Mouse (Mus musculus): ENCODE results near the gene Nt5c3b. TPM values are rescaled to one million over a fixed set of nuclear protein-coding genes. Genes with fewer than 3 reads are reported as not detected.
A peak's percentile ranks its signal among the peaks of the same experiment; 100 is the strongest.

Gene Nt5c3b
- polyA plus RNA-seq, 1 experiment from 2014 or later = 167 TPM

DNA sequence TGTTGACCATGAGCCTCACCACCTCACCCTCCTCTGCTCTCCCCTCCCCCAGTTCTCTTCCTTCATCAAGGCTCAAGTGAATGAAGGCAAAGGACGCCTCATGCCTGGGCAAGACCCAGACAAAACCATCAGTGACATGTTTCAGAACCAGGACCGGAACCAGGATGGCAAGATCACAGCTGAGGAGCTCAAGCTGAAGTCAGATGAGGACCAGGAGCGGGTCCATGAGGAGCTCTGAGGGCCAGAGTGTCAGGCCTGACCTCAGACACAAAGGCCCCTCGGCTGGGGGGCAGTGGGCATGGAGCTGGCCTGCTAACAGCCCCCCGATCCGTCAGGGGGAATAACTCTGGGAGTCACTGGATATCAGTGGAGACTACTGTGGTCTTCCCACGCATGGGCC is 17.8 kb downstream of the Nt5c3b start:
- H3K36me3 ChIP-seq = peaks cover 74% of the 10 kb centered on the region
- 91% methylated on average over 7 of the region's 7 CpGs for WGBS
- no peaks in the 10 kb centered on the region for H3K27me3 ChIP-seq
- no peak overlapping the region for H3K4me2 ChIP-seq
- no peak overlapping the region for H3K27ac ChIP-seq
- no peak for ATAC-seq (ENCODE audit: insufficient number of reproducible peaks, insufficient read depth, low FRiP score, low TSS enrichment, low read depth)
- no peaks in the 10 kb centered on the region for H3K9me3 ChIP-seq
- no peak overlapping the region for H3K9ac ChIP-seq
- no peak overlapping the region for H3K4me3 ChIP-seq
- H3K4me1 ChIP-seq = peaks cover 5% of the 10 kb centered on the region; the same call in 1 of the 2 replicates

DNA sequence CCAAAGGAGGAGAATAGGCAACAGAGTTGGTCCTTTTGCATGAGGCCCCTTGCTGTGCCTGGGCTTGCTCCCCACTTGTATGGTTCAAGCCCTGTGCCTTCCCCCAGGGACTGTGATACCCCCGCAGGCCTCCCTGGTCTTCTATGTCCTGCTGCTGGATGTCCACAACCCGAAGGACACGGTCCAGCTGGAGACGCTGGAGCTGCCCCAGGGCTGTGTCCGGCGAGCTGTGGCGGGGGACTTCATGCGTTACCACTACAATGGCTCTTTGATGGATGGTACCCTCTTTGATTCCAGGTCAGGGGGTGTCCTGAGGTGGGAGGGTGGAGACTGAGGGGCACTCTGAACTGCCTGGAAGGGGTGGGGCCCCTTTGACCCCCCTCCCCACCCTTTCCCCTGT is 20.1 kb downstream of the Nt5c3b start:
- no peak overlapping the region; the same call in 1 of the 2 replicates for H3K9ac ChIP-seq
- WGBS = 49% methylated on average over 8 of the region's 8 CpGs
- H3K27me3 ChIP-seq = no peaks in the 10 kb centered on the region
- no peak overlapping the region for H3K4me2 ChIP-seq
- H3K27ac ChIP-seq = no peak overlapping the region
- H3K36me3 ChIP-seq = peaks cover 64% of the 10 kb centered on the region
- peaks cover 15% of the 10 kb centered on the region for H3K4me1 ChIP-seq
- H3K9me3 ChIP-seq = no peaks in the 10 kb centered on the region
- no peak overlapping the region for H3K4me3 ChIP-seq
- ATAC-seq (ENCODE audit: insufficient number of reproducible peaks, insufficient read depth, low FRiP score, low TSS enrichment, low read depth) = no peak

DNA sequence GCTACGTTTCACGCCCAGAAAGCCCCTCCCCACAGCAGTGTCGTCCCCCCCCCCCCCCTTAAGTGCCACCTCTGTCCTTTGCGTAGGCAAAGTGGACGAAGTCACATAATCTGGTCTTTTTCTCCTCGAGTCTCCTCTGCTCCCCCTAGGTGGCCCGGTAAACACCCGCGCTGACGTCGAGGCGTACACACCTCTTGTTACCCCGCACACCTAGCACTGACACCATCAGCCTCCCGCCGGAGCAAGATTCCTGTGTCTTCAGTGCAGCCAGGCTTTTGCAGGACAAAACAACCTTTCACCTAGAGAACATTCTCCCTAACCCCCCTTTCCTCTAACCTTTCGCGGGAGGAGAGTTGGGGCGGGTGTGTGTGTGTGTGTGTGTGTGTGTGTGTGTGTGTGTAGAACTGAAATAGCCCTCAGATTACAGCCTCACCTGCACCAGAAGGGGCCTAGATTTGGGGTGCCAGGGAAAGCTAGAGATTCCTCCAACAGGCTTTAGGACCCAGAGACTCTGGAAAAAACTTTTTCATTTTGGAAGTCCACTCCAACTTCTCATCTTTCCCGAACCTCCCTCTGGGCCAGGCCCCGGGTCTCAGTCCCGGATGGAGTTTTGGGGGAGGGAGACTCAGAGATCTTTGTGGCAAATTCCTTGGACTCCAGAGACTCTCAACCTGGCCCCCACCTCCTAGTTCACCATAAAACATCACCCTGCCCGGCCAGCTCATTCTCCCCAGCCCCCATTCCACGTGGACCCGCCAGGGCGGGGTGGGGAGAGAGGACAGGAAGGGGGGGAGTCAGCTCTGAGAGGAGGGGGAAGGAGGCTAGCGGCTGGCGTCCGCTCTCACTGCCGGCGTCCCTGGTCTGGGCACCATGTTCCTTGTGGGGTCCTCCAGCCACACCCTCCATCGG is 26.4 kb downstream of the Nt5c3b start, which contains the start of gene Fkbp10:
Fkbp10 (plus strand) TSS at position 784 of the 909 bp plus-strand sequence.
- WGBS = under 1% methylated on average over 29 of the region's 31 CpGs
- H3K4me1 ChIP-seq = peaks cover 49% of the 10 kb centered on the region

DNA sequence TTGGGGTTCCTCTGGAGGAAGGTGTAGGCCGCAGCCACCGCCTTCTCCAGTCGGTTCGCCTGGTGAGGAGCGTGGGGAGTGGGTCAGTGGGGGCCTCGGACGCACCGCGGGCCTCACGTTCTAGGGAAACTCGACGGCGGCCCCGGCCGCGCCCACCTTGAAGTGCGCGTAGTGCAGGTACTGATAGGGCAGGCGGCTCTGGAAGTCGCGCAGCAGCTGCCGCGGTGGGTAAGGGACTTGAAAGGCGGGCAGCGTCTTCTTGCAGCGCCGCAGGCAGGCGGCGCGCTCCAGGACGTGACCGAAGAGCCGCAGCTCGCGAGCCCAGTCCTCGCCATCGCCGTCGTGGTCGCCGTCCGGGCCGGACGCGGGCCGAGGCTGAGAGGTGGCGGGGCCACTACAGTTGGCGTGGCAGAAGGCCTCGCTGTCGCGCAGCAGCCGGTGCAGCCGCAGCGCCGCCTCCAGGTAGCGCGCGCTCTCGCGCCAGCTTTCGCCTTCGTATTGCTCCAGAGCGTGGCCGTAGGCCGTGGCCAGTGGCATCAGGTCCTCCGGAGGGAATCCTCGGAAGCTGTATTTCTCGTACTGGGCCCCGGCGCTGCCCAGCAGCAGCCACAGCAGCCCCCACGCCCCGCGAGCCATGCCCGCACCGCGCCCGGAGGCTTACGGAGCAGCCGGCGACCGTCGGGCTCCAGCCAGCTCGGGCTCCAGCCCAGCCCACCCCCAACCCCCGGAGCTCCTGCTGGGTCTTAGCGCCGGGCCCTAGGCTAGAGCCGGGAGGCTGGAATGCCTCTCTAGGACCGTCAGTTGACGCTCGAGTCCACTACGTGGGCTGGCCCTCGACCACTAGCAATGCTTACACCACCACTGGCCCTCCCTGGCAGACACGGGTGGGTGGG is 27.3 kb downstream of the Nt5c3b start, which contains the start of gene P3h4:
P3h4 (minus strand) TSS at position 816 of the 893 bp plus-strand sequence.
- Histone ChIP-seq H3K9me3 (no peaks in the 10 kb centered on the region), H3K4me2 (peak within 1 kb of the TSS; percentile 80), H3K27me3 (no peaks in the 10 kb centered on the region), H3K27ac (peak within 1 kb of the TSS; percentile 94), H3K36me3 (peaks cover 20% of the 10 kb centered on the region), H3K9ac (peak within 1 kb of the TSS; percentile 88), H3K4me3 (peak within 1 kb of the TSS; percentile 77), H3K4me1 (peaks cover 49% of the 10 kb centered on the region)
- 1% methylated on average over 83 of the region's 93 CpGs for WGBS
- peak; percentile 90 for ATAC-seq (ENCODE audit: insufficient number of reproducible peaks, insufficient read depth, low FRiP score, low TSS enrichment, low read depth)

More for the DNA sequence above, 26.4 kb downstream of the Nt5c3b start, which contains the start of gene Fkbp10:
- Histone ChIP-seq H3K36me3 (peaks cover 14% of the 10 kb centered on the region), H3K4me3 (peak within 1 kb of the TSS; percentile 77), H3K9ac (peak within 1 kb of the TSS; percentile 88), H3K4me2 (peak within 1 kb of the TSS; percentile 80), H3K27ac (peak within 1 kb of the TSS; percentile 94), H3K27me3 (no peaks in the 10 kb centered on the region), H3K9me3 (no peaks in the 10 kb centered on the region)
- ATAC-seq (ENCODE audit: insufficient number of reproducible peaks, insufficient read depth, low FRiP score, low TSS enrichment, low read depth) = peak; percentile 60

DNA sequence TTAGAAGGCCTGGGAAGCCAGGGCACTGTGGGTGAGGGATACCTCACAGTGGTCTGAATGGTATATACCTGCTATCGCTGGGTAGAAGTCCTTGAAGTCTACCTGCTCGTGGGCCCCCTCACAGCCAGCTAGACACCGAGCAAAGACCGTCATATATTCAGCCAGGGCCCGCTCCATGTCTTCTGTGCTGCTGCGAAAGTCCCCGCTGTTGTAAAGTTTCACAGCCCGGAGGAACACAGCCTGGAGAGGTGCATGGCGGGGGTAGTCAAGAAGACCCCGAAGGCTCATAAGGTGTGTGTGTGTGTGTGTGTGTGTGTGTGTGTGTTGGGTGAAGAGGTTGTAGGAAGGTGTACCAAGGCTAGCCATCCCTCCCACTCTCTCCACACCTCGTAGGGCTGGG is 28.1 kb downstream of the Nt5c3b start:
- no peak for ATAC-seq (ENCODE audit: insufficient number of reproducible peaks, insufficient read depth, low FRiP score, low TSS enrichment, low read depth)
- H3K27me3 ChIP-seq = no peaks in the 10 kb centered on the region

DNA sequence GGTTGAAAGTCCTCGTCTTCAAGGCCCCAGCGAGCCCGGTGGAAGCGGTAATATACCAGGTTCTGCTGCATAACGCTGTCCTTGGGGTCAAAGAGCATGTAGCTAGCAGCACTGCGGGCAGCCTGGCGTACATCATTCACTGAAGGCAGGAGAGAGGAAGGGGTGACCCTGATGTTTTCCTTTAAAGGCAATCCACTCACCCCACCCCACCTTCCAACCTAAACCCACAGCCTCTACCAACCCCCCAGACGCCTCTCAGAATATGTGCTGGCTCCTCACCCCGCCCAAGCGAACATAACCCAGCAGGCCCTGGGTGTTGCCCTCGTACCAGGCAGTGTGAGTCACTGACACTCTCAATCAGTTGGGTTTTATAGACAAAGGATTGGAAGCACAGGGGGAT is 29.9 kb downstream of the Nt5c3b start:
- Histone ChIP-seq H3K9me3 (no peaks in the 10 kb centered on the region), H3K4me1 (peaks cover 46% of the 10 kb centered on the region), H3K36me3 (peaks cover 29% of the 10 kb centered on the region), H3K4me3 (peak overlapping the region; percentile 77; the same call in 1 of the 2 replicates), H3K27me3 (no peaks in the 10 kb centered on the region), H3K4me2 (peak overlapping the region; percentile 80), H3K27ac (peak overlapping the region; percentile 39; the same call in 1 of the 2 replicates), H3K9ac (peak overlapping the region; percentile 88; the same call in 1 of the 2 replicates)
- 78% methylated on average over 11 of the region's 11 CpGs for WGBS
- ATAC-seq (ENCODE audit: insufficient number of reproducible peaks, insufficient read depth, low FRiP score, low TSS enrichment, low read depth) = no peak

More for the DNA sequence above, 28.1 kb downstream of the Nt5c3b start:
- peak overlapping the region; percentile 80 for H3K4me2 ChIP-seq
- H3K36me3 ChIP-seq = peaks cover 24% of the 10 kb centered on the region
- no peaks in the 10 kb centered on the region for H3K9me3 ChIP-seq
- H3K27ac ChIP-seq = no peak overlapping the region
- peak overlapping the region; percentile 77 for H3K4me3 ChIP-seq
- 68% methylated on average over 11 of the region's 11 CpGs for whole genome bisulfite sequencing
- peak overlapping the region; percentile 88 for H3K9ac ChIP-seq
- H3K4me1 ChIP-seq = peaks cover 49% of the 10 kb centered on the region

DNA sequence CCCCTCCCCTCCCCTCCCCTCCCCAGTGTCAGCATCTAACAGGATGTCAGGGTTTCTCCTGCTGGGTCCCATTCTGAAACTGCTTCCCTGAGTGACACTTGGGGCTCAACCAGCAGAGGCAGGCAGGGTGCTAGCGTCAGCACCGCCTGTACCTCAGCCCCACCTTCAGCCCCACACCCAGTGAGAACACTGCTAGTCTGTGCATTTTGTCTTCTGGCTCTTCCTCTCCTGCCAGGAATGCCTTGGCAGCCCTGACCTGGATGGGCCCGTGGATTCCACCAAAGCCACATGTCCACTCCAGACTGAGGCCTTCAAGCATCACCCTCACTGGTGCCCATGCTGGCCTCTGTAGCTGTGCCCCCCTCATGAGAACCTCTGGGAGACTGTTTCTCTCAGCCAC is 31.9 kb downstream of the Nt5c3b start:
- Histone ChIP-seq H3K4me2 (no peak overlapping the region), H3K9ac (0 out of 2 replicates have a peak overlapping the region, but pooled peaks have one; percentile 36), H3K27ac (no peak overlapping the region), H3K4me3 (no peak overlapping the region), H3K36me3 (peaks cover 29% of the 10 kb centered on the region), H3K9me3 (no peaks in the 10 kb centered on the region), H3K27me3 (no peaks in the 10 kb centered on the region), H3K4me1 (peaks cover 41% of the 10 kb centered on the region)
- ATAC-seq (ENCODE audit: insufficient number of reproducible peaks, insufficient read depth, low FRiP score, low TSS enrichment, low read depth) = no peak
- 78% methylated on average over 3 of the region's 3 CpGs for WGBS

DNA sequence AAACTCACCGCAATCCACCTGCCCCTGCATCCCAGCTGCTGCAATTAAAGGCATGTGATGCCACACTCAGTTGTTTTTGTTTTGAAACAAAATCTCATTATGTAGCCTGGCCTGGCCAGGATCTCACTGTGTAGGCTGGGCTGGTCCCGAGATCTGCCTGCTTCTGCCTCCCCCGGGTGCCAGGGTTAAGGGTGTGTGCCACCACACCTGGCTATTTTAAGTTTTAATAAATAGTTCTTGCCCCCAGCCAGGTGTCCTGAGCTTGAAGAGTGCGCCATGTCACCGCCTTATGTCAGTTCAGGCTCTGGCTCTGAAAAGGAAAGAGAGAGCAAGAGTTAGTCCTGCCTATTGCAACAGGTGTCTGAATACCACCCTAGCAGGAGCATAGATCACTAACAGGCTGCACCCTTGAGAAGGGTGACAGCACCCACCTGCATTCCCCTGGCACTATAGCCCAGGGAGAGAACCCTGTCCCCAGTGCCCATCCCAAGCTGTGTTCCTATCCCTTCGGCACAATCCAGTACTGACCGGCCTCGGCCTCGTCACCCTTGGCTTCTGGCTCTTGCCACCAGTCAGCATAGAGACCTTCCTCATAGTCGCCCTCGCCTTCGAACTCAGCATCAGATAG is 32.7 kb downstream of the Nt5c3b start:
- H3K27ac ChIP-seq = 0 out of 2 replicates have a peak overlapping the region, but pooled peaks have one; percentile 7
- H3K9me3 ChIP-seq = no peaks in the 10 kb centered on the region
- peaks cover 29% of the 10 kb centered on the region for H3K36me3 ChIP-seq
- H3K4me2 ChIP-seq = no peak overlapping the region
- 90% methylated on average over 12 of the region's 12 CpGs for WGBS
- H3K4me1 ChIP-seq = peaks cover 40% of the 10 kb centered on the region
- H3K9ac ChIP-seq = no peak overlapping the region
- H3K4me3 ChIP-seq = no peak overlapping the region
- ATAC-seq (ENCODE audit: insufficient number of reproducible peaks, insufficient read depth, low FRiP score, low TSS enrichment, low read depth) = 0 out of 2 replicates have a peak, but pooled peaks have one; percentile 34
- H3K27me3 ChIP-seq = no peaks in the 10 kb centered on the region

DNA sequence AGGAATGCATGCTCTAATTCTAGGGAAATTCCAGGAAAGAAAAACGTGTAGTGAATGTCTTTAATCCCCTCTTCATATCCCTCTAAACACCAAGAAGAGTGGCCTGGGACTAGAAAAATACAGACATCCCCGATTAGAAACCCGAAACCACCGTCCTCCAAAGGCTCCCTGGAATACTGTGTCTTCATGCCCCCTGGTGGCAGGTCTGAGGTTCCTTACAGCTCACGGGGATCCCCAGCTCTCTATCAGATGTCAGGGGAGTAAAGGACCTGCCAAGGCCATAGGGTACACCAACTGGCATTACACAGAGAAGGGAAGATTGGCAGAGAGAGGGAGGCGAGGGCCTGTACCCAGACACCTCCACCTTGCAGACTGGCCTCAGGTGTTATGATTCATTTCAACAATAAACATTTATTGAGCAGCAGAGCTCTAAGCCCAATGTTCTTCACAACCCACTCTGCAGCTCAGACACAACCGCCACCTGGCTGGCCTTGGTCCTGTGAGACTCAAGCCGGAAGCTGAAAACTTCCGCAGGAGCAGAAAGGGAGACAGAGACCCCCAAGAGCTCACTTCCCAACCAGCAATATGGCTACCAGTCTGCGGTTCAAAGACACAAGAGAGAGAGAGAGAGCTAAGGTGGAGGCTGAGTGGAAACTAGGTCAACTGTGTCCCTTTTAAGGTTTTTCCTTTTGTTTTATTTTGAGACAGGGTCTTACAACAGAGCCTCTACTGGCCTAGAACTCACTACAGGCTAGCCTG is 33.4 kb downstream of the Nt5c3b start:
- H3K4me2 ChIP-seq = no peak overlapping the region
- H3K36me3 ChIP-seq = peaks cover 29% of the 10 kb centered on the region
- no peak overlapping the region for H3K4me3 ChIP-seq
- H3K9ac ChIP-seq = no peak overlapping the region
- 0 out of 2 replicates have a peak overlapping the region, but pooled peaks have one; percentile 8 for H3K27ac ChIP-seq
- H3K27me3 ChIP-seq = no peaks in the 10 kb centered on the region
- WGBS = 37% methylated on average over 10 of the region's 10 CpGs
- no peak for ATAC-seq (ENCODE audit: insufficient number of reproducible peaks, insufficient read depth, low FRiP score, low TSS enrichment, low read depth)
- H3K9me3 ChIP-seq = no peaks in the 10 kb centered on the region
- H3K4me1 ChIP-seq = peaks cover 33% of the 10 kb centered on the region

DNA sequence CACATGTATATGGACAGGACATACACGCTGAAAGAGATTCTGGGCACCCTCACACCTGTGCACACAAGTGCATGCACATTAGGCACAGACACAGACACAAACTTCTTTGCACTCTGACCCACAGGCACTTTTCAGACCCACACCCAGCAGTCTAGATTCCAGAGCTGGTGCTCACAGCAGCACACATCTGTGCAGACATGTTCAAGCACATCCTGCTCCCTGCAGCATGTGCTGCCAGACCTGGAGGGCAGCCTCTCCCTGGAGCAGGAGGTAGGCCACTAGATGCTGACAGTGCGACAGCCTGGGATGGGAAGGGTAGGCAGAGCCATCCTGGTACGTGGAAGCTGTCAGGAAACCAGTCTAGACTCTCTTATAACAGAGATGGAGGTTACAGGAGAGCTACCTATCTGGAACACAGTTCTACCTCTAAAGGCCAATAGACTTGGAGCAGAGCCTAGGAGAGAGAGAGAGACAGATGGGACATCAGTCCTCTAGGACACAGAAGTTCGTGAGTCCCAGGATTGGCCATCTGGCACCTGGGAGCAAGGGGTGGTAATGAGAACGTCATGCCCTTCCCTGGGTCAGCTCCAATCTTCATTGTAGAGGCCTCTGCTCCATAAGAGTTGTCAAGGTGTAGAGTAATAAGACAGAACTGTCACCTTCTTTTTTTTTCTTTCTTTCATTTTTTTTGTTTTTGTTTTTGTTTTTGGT is 34.5 kb downstream of the Nt5c3b start:
- 81% methylated on average over 5 of the region's 5 CpGs for WGBS
- Histone ChIP-seq H3K27me3 (no peaks in the 10 kb centered on the region), H3K9me3 (no peaks in the 10 kb centered on the region), H3K4me2 (no peak overlapping the region), H3K4me3 (no peak overlapping the region), H3K9ac (no peak overlapping the region), H3K4me1 (peaks cover 30% of the 10 kb centered on the region), H3K27ac (no peak overlapping the region), H3K36me3 (peaks cover 29% of the 10 kb centered on the region)
- ATAC-seq (ENCODE audit: insufficient number of reproducible peaks, insufficient read depth, low FRiP score, low TSS enrichment, low read depth) = no peak
